In the genomic region with DNA sequence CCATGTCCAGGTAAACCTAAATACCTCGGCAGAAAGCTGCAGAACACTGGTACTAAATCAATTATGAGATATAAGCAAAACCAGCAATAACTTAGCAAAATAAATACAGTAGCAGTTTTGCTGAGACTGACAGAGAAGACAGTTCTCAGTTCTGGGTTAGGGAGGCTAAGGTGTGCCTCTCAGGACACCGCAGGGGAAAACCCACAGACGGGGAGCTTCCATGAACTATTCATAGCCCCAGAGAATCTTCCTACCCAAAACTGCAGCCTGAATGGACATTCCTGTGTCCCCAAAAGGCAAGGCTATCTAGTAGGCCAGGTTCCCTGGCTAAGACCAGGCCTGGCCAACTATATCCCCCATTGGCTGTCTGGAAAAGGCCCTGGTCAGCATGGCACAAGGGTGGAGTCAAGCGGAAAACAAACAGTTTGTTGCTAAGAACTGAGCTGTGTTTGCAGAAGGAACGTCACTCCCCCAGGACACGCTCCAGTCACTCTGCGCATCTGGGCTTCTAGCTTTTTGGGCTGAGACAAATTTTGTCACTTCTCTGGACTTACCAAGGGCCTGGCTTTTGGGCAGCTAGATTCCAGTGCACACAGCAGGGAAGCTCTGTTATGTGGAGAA, we compare ENCODE assay signal across 18 mouse cellular contexts. TPM values are rescaled to one million over a fixed set of nuclear protein-coding genes. Genes with fewer than 3 reads are reported as not detected.
DNase-seq lines count a peak whose midpoint lies in the region; ATAC-seq lines count a peak whose summit lies in the region.
"Had no signal": no experiment of that assay in that cellular context is flagged by ENCODE, and none has a peak within 500 bp of the region (broad histone marks: within the 10 kb centered on the region; RNA-seq: fewer than 3 reads in every experiment).

No protein-coding gene starts in this region.

- no peak overlapping the region for H3K27ac ChIP-seq in heart, embryonic 11.5 days (ENCODE audit: low read depth, low read length)
- peak overlapping the region; percentile 95 for H3K27ac ChIP-seq in macrophage
- H3K27ac ChIP-seq: midbrain, embryonic 12.5 days; neural tube, embryonic 13.5 days had no signal

- no peaks in the 10 kb centered on the region for H3K9me3 ChIP-seq in heart, embryonic 11.5 days (replicated peaks; ENCODE audit: control insufficient read depth, low read length)
- H3K9me3 ChIP-seq: midbrain, embryonic 12.5 days; neural tube, embryonic 13.5 days had no signal

- H3K4me1 ChIP-seq in heart, embryonic 11.5 days (ENCODE audit: control insufficient read depth, insufficient read depth, low read length): peaks cover 13% of the 10 kb centered on the region
- H3K4me1 ChIP-seq: midbrain, embryonic 12.5 days; neural tube, embryonic 13.5 days had no signal

- DNase-seq in heart, adult 11 months: peak; percentile 97
- peak; percentile 49 to 66 for DNase-seq in lung, adult 18-20 months
- no peak for DNase-seq in lung, postnatal 14 days
- DNase-seq in gastrocnemius, postnatal 25 days: peak; percentile 56
- DNase-seq in testis, postnatal 14 days (ENCODE audit: low spot score): no peak
- no peak for DNase-seq in ovary, postnatal 14 days (ENCODE audit: low spot score)
- DNase-seq: B cell, adult 2 months; right cerebral cortex, postnatal 14 days had no signal

- no peak overlapping the region for H3K4me2 ChIP-seq in heart, embryonic 11.5 days
- H3K4me2 ChIP-seq: midbrain, embryonic 12.5 days; neural tube, embryonic 13.5 days had no signal

- 63% methylated on average over 7 of the region's 7 CpGs for WGBS in heart, embryonic 11.5 days (ENCODE audit: insufficient replicate concordance)
- WGBS in macrophage (ENCODE audit: missing documents): 95% methylated on average over 7 of the region's 7 CpGs

- H3K4me3 ChIP-seq in heart, embryonic 11.5 days (ENCODE audit: low read depth, low read length): no peak overlapping the region
- no peak overlapping the region for H3K4me3 ChIP-seq in macrophage (ENCODE audit: inconsistent target)
- H3K4me3 ChIP-seq: midbrain, embryonic 12.5 days; neural tube, embryonic 13.5 days had no signal

- no peaks in the 10 kb centered on the region for H3K36me3 ChIP-seq in heart, embryonic 11.5 days (ENCODE audit: control insufficient read depth, insufficient read depth, low read length)
- H3K36me3 ChIP-seq in macrophage (ENCODE audit: inconsistent target): no peaks in the 10 kb centered on the region
- H3K36me3 ChIP-seq: midbrain, embryonic 12.5 days; neural tube, embryonic 13.5 days had no signal

- no peak overlapping the region for H3K9ac ChIP-seq in heart, embryonic 11.5 days (ENCODE audit: low read depth, low read length)
- H3K9ac ChIP-seq: midbrain, embryonic 12.5 days; neural tube, embryonic 13.5 days had no signal

- no peaks in the 10 kb centered on the region for H3K79me2 ChIP-seq in macrophage (ENCODE audit: inconsistent target)

- H3K27me3 ChIP-seq in heart, embryonic 11.5 days (ENCODE audit: control insufficient read depth, insufficient read depth, low read length): no peaks in the 10 kb centered on the region
- H3K27me3 ChIP-seq: midbrain, embryonic 12.5 days; neural tube, embryonic 13.5 days had no signal

- ATAC-seq in heart, embryonic 11.5 days (replicated peaks; ENCODE audit: insufficient number of reproducible peaks, low FRiP score, low TSS enrichment): no peak
- ATAC-seq: intestine, embryonic 16.5 days had no signal

RNA-seq across cellular contexts. Expression of gene Gm10972, which starts 29.5 kb away (rescaled TPM):
- polyA plus RNA-seq in heart, embryonic 11.5 days (2014; fragmentation: Nextera tagmentation; extraction: Ambion mirVana): not detected in 2 replicates
- total RNA-seq in gastrocnemius, postnatal 25 days (2021): not detected
- total RNA-seq in macrophage (2018; cell fraction: chromatin; rRNA removed): not detected
- total RNA-seq in macrophage (2018; cell fraction: cytosol; rRNA removed): not detected
- not detected for total RNA-seq in macrophage (2018; cell fraction: nucleus; rRNA removed)
- polyA plus RNA-seq in macrophage (2018): not detected in 3 replicates
- total RNA-seq: common myeloid progenitor, adult 5-6 weeks; layer of hippocampus, postnatal 25 days; liver, adult 2 months had no signal
- polyA plus RNA-seq: gonadal fat pad, adult 2 months; intestine, embryonic 16.5 days; liver, adult 2 months; midbrain, embryonic 12.5 days; neural tube, embryonic 13.5 days; stomach, embryonic 16.5 days had no signal

RNA-seq across cellular contexts. Expression of gene Snx27, which starts 30.9 kb away (rescaled TPM):
- polyA plus RNA-seq in heart, embryonic 11.5 days (2014; fragmentation: Nextera tagmentation; extraction: Ambion mirVana): 21.2 and 23.7 TPM in 2 replicates
- 10 to 100 TPM; 25.6 to 27.1 TPM for total RNA-seq in gastrocnemius, postnatal 25 days (2021)
- total RNA-seq in macrophage (2018; cell fraction: chromatin; rRNA removed): 100 to 1,000 TPM in 19 of 26 experiments, 10 to 100 TPM in 7; 44.1 to 254 (median 134) TPM
- total RNA-seq in macrophage (2018; cell fraction: cytosol; rRNA removed): 100 to 1,000 TPM in 3 of 26 experiments, 10 to 100 TPM in 23; 32.2 to 111 (median 57.8) TPM
- 100 to 1,000 TPM in 9 of 26 experiments, 10 to 100 TPM in 17; 43.4 to 176 (median 77.9) TPM for total RNA-seq in macrophage (2018; cell fraction: nucleus; rRNA removed)
- 54.8 to 74.9 TPM (median 55.4 TPM) in 3 replicates for polyA plus RNA-seq in macrophage (2018)

RNA-seq across cellular contexts. Expression of gene Tuft1, which starts 45.3 kb away (rescaled TPM):
- polyA plus RNA-seq in heart, embryonic 11.5 days (2014; fragmentation: Nextera tagmentation; extraction: Ambion mirVana): 8.7 and 10.5 TPM in 2 replicates
- total RNA-seq in gastrocnemius, postnatal 25 days (2021): under 1 TPM; 0.59 to 0.87 TPM
- total RNA-seq in macrophage (2018; cell fraction: chromatin; rRNA removed): 10 to 100 TPM in 15 of 26 experiments, 1 to 10 TPM in 11; 3.2 to 26.5 (median 11.4) TPM
- total RNA-seq in macrophage (2018; cell fraction: cytosol; rRNA removed): 1 to 10 TPM; 1.5 to 6.4 (median 4.3) TPM
- total RNA-seq in macrophage (2018; cell fraction: nucleus; rRNA removed): 10 to 100 TPM in 6 of 26 experiments, 1 to 10 TPM in 20; 1.9 to 18.4 (median 5.6) TPM
- 5.4 to 10.7 TPM (median 9.0 TPM) in 3 replicates for polyA plus RNA-seq in macrophage (2018)

Comparison
In these comparisons a context has a peak if more than half of its experiments do, and no peak if none do; other contexts are left out.
1. DNase-seq: peak in heart, adult 11 months (single experiment), lung, adult 18-20 months (2 of 2) and gastrocnemius, postnatal 25 days (single experiment); none in lung, postnatal 14 days (single experiment), testis, postnatal 14 days (single experiment) and ovary, postnatal 14 days (single experiment).